Mouse (Mus musculus): ENCODE results near the gene Sntb2. TPM values are rescaled to one million over a fixed set of nuclear protein-coding genes. Genes with fewer than 3 reads are reported as not detected.
"Not testable (repeated sequence)": the region's sequence is repeated elsewhere in the genome, so short reads cannot be mapped to it uniquely, and the experiment has no call there.

Sntb2 gene
- polyA plus RNA-seq, 1 experiment from 2014 or later = 17.8 TPM

DNA sequence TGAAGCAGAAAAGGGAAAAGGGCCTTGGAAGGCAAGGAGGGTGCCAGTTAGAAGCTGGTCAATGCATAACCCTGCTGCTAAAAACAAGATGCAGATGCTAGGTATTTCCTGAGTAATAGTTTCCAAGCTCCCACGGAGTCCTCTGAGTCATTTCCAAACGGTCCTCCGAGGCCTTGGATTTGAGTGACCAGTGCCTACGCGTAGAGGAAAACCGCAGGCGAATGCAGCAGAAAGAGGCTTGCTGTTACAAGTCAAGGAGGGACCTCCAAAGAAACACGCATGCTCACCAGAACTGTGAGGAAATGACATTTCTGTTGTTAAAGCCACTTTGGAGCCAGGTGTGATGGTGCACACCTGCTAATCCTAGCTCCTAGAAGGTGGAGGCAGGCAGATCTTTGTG is 87.9 kb downstream of the Sntb2 start:
- H3K9ac ChIP-seq = no peak overlapping the region
- no peak overlapping the region for H3K4me3 ChIP-seq
- no peaks in the 10 kb centered on the region for H3K4me1 ChIP-seq
- no peaks in the 10 kb centered on the region for H3K36me3 ChIP-seq
- no peaks in the 10 kb centered on the region for H3K9me3 ChIP-seq
- H3K4me2 ChIP-seq = no peak overlapping the region
- no peaks in the 10 kb centered on the region for H3K27me3 ChIP-seq
- no peak overlapping the region for H3K27ac ChIP-seq
- ATAC-seq (ENCODE audit: insufficient number of reproducible peaks, low FRiP score, low TSS enrichment, low read depth) = no peak
- 91% methylated on average over 8 of the region's 8 CpGs for WGBS

DNA sequence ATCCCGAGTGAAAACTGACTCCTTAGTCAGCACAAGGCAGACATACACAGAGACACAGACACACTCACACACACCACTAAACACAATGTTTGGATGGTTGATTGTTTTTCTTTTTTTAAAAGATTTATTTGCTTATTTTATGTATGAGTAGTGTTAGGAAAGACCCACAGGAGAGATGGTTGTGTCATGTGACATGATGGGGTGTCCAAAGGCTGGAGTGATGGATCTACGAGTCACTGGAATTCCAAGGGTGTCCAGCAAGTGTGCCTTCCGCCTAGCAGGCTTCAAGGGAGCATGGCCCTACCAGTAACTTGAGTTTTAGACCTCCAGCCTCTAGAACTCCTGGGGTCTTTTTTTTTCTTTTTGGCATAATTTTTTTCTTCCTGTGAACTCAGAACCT is 93.8 kb downstream of the Sntb2 start:
- ATAC-seq (ENCODE audit: insufficient number of reproducible peaks, low FRiP score, low TSS enrichment, low read depth) = no peak
- 68% methylated on average over 3 of the region's 3 CpGs for WGBS
- Histone ChIP-seq H3K4me1 (peaks cover 16% of the 10 kb centered on the region), H3K4me3 (no peak overlapping the region), H3K27me3 (no peaks in the 10 kb centered on the region), H3K9me3 (no peaks in the 10 kb centered on the region), H3K9ac (no peak overlapping the region), H3K4me2 (no peak overlapping the region), H3K36me3 (no peaks in the 10 kb centered on the region), H3K27ac (no peak overlapping the region)

DNA sequence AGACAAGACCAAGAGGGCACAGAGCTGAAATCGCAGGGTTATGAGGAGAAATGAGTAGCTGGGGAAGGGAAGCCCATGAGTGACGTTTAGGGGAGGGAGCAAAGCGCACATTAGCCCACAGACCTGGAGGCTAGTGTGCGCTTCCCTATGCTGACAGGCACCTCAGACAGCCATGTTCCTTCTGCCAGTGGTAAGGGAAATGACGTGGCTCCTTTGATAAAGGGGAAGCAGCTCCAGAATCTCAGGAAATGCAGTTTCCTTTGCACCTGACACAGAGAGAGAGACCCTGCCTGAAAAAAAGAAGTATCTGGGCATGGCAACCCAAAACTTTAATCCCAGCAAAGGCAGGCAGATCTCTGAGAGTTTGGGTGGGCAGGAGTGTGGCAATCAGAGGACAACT is 94.5 kb downstream of the Sntb2 start:
- no peaks in the 10 kb centered on the region for H3K9me3 ChIP-seq
- H3K36me3 ChIP-seq = no peaks in the 10 kb centered on the region; the same call in 1 of the 2 replicates
- ATAC-seq (ENCODE audit: insufficient number of reproducible peaks, low FRiP score, low TSS enrichment, low read depth) = no peak
- H3K4me1 ChIP-seq = peaks cover 16% of the 10 kb centered on the region
- 0 out of 2 replicates have a peak overlapping the region, but pooled peaks have one; percentile 27 for H3K27ac ChIP-seq
- H3K4me3 ChIP-seq = no peak overlapping the region
- H3K27me3 ChIP-seq = no peaks in the 10 kb centered on the region
- H3K9ac ChIP-seq = no peak overlapping the region
- 67% methylated on average over 5 of the region's 5 CpGs for WGBS
- H3K4me2 ChIP-seq = no peak overlapping the region

DNA sequence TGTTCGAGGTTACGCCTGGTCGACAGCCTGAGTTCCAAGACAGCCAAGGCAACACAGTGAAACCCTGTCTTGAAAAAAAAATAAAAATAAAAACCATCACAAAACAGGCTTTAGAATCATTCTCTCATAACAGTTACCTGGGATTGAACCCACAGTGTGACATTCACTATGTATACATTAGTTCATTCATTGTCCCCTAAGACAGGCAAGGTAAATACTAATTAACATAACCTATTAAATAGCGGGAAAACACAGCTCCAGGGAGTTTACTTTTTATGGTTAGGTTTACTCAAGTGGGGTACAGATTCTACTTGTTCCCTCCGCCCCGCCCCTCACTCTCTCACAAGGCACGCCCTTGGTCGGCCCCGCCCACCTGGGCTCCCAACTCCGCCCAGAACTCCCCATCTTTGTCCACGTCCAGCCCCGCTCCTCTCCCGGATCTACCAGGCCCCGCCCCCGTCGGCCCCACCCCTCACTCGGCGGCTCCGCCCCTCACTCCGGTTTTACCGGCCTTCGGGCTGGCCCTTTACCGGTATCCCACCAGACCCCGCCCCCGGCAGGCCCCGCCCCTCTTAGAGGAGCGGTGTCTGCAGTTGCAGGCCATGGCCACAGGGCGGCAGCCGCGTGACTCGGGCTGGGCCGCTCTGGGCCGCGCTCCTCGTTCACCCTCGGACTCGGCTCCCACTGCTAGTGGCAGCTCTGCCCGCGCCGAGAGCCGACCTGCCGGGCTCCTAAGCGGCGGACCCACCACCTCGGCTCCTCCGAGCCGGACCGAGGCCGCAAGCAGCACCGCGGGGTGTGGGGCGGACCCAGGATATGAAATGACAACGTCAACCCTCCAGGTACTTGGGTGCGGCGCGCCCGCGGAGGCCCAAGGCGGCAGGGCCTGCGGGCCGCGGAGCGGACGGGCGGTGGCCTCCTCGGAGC is 95.4 kb downstream of the Sntb2 start, which contains the start of gene Vps4a:
Vps4a (plus strand) TSS at position 573 of the 927 bp plus-strand sequence.
- peak within 1 kb of the TSS; percentile 90 for H3K27ac ChIP-seq
- peak within 1 kb of the TSS; percentile 99 for H3K4me3 ChIP-seq
- H3K4me2 ChIP-seq = peak within 1 kb of the TSS; percentile 72
- ATAC-seq (ENCODE audit: insufficient number of reproducible peaks, low FRiP score, low TSS enrichment, low read depth) = peak; percentile 92
- no peaks in the 10 kb centered on the region for H3K27me3 ChIP-seq
- H3K9me3 ChIP-seq = no peaks in the 10 kb centered on the region
- peaks cover 16% of the 10 kb centered on the region for H3K4me1 ChIP-seq
- 4% methylated on average over 65 of the region's 66 CpGs for WGBS
- peaks cover 4% of the 10 kb centered on the region; the same call in 1 of the 2 replicates for H3K36me3 ChIP-seq
- peak within 1 kb of the TSS; percentile 93 for H3K9ac ChIP-seq

DNA sequence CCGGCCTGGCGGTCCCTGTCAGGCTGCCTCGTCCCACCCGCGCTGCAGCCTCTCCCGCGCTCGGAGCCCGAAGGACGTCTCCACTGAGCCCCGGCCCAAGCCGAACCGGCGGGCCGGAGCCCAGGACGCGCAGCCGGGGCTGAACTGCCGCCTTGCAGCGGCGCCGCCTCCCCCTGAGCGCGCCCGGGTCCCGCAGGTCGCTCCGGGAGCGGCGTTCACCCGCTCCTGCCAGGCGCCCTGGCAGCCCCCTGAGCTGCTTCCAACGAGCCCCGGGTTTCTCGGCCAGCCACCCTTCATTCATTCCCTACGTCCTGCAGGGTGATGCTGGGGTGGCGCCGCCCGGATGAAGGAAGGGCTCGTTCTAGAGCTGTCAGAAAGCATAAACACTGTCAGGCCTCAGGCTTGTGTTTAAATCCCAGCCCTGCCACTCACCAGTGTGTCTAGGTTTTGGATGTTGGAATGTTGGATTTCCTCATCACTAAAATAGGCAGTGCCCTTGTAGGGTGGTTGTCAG is 96.1 kb downstream of the Sntb2 start:
- Histone ChIP-seq H3K27me3 (no peaks in the 10 kb centered on the region), H3K36me3 (peaks cover 7% of the 10 kb centered on the region), H3K4me1 (peaks cover 16% of the 10 kb centered on the region), H3K27ac (peak overlapping the region; percentile 90), H3K4me2 (peak overlapping the region; percentile 72), H3K9me3 (no peaks in the 10 kb centered on the region), H3K9ac (peak overlapping the region; percentile 93), H3K4me3 (peak overlapping the region; percentile 99)
- 0 out of 2 replicates have a peak, but pooled peaks have one; percentile 8 for ATAC-seq (ENCODE audit: insufficient number of reproducible peaks, low FRiP score, low TSS enrichment, low read depth)
- whole genome bisulfite sequencing = under 1% methylated on average over 40 of the region's 40 CpGs

DNA sequence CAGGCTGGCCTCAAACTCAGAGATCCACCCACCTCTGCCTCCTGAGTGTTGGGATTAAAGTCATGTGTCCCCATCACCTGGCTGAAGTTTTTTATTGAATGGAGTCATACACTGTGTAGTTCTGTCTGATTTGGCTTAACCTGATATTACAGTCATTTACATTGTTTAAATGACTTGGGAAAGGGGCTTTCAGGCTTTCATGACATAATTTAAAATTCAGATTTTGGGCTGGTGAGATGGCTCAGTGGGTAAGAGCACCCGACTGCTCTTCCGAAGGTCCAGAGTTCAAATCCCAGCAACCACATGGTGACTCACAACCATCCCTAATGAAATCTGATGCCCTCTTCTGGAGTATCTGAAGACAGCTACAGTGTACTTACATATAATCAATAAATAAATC is 98.1 kb downstream of the Sntb2 start:
- not testable (repeated sequence) for H3K9ac ChIP-seq; H3K4me3 ChIP-seq; H3K27ac ChIP-seq; H3K9me3 ChIP-seq; H3K4me2 ChIP-seq; ATAC-seq (ENCODE audit: insufficient number of reproducible peaks, low FRiP score, low TSS enrichment, low read depth); H3K27me3 ChIP-seq
- Histone ChIP-seq H3K4me1 (peaks cover 16% of the 10 kb centered on the region), H3K36me3 (peaks cover 17% of the 10 kb centered on the region)
- 91% methylated on average over 2 of the region's 2 CpGs for WGBS

DNA sequence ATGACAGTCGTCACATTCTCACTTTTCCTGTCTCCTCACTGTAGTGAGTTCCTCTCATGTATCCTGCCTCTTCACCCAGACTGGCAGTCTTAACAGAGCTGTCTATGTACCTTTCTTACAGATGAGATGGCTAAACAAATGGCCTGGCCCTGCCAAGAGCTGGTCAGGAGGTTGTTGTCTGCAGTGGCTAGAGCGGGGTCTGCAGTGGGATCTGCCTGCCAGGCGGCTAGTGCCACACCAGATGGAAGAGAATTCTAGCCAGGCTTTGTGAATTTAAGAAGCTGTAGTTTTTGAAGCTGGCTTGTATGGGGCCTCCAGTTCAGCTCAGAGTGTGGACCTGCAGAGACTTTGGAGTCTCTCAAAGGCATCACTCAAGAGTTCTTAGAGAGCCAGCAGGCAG is 100.1 kb downstream of the Sntb2 start:
- 84% methylated on average over 3 of the region's 3 CpGs for WGBS
- Histone ChIP-seq H3K4me1 (peaks cover 16% of the 10 kb centered on the region), H3K4me2 (no peak overlapping the region), H3K27me3 (no peaks in the 10 kb centered on the region), H3K27ac (no peak overlapping the region), H3K4me3 (no peak overlapping the region), H3K9ac (no peak overlapping the region), H3K9me3 (no peaks in the 10 kb centered on the region), H3K36me3 (peaks cover 36% of the 10 kb centered on the region)
- ATAC-seq (ENCODE audit: insufficient number of reproducible peaks, low FRiP score, low TSS enrichment, low read depth) = no peak

DNA sequence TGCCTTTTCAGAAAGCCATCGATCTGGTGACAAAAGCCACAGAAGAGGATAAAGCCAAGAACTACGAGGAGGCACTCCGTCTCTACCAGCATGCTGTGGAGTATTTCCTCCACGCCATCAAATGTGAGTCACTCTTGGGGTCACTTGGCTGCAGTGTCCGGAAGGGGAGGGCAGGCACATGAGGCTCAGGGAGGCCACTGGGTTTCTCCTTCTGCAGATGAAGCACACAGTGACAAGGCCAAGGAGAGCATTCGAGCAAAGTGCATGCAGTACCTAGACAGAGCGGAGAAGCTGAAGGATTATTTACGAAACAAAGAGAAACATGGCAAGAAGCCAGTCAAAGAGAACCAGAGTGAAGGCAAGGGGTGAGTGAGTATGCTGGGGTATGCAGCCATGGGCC is 101.1 kb downstream of the Sntb2 start:
- WGBS = 92% methylated on average over 8 of the region's 8 CpGs
- Histone ChIP-seq H3K27me3 (no peaks in the 10 kb centered on the region), H3K9ac (no peak overlapping the region), H3K9me3 (no peaks in the 10 kb centered on the region), H3K27ac (no peak overlapping the region), H3K36me3 (peaks cover 46% of the 10 kb centered on the region), H3K4me3 (no peak overlapping the region), H3K4me1 (peaks cover 16% of the 10 kb centered on the region), H3K4me2 (no peak overlapping the region)
- ATAC-seq (ENCODE audit: insufficient number of reproducible peaks, low FRiP score, low TSS enrichment, low read depth) = no peak

DNA sequence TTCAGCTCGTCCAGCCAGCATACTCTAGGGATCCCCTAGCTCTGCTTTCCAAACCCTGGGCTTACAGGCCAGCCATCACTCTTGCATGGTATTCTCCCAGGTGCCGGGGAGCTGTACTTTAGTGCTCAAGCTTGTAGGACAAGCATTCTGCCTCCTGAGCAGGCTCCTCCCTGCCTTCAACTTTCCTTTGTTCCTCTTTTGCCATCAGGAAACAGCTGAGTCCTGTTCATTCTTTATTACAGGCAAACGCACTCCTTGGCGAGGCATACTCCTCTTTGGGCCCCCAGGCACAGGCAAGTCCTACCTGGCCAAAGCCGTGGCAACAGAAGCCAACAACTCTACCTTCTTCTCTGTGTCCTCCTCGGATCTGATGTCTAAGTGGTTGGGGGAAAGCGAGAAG is 105.1 kb downstream of the Sntb2 start:
- H3K27me3 ChIP-seq = no peaks in the 10 kb centered on the region
- peaks cover 84% of the 10 kb centered on the region for H3K36me3 ChIP-seq
- no peaks in the 10 kb centered on the region for H3K4me1 ChIP-seq
- no peaks in the 10 kb centered on the region for H3K9me3 ChIP-seq
- no peak for ATAC-seq (ENCODE audit: insufficient number of reproducible peaks, low FRiP score, low TSS enrichment, low read depth)
- no peak overlapping the region for H3K9ac ChIP-seq
- no peak overlapping the region for H3K4me2 ChIP-seq
- H3K27ac ChIP-seq = no peak overlapping the region
- H3K4me3 ChIP-seq = no peak overlapping the region
- WGBS = 72% methylated on average over 7 of the region's 7 CpGs

DNA sequence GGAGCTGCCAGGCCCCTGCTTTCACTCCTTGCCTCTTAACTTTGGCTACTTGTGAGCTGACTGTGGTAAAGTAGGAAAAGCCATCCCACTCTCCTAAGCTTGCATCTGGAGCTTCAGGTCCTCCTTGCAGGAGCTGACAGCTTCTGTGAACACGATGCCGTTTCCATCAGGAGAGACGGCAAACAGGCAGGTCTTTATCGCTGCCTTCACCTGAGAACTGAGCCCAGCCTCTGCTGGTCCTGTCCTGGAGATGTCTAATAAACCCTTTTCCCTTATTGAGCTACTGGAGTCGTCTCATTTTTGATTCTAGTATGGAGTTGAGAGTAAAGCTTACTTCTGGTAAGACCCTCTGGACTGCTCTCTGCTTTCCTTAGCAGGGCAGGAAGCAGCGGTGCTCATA is 109.9 kb downstream of the Sntb2 start:
- no peak overlapping the region for H3K9ac ChIP-seq
- no peak overlapping the region for H3K27ac ChIP-seq
- H3K27me3 ChIP-seq = no peaks in the 10 kb centered on the region
- 88% methylated on average over 6 of the region's 6 CpGs for WGBS
- peaks cover 74% of the 10 kb centered on the region for H3K36me3 ChIP-seq
- H3K4me2 ChIP-seq = no peak overlapping the region
- H3K4me3 ChIP-seq = no peak overlapping the region
- peaks cover 17% of the 10 kb centered on the region for H3K4me1 ChIP-seq
- H3K9me3 ChIP-seq = no peaks in the 10 kb centered on the region
- ATAC-seq (ENCODE audit: insufficient number of reproducible peaks, low FRiP score, low TSS enrichment, low read depth) = no peak

DNA sequence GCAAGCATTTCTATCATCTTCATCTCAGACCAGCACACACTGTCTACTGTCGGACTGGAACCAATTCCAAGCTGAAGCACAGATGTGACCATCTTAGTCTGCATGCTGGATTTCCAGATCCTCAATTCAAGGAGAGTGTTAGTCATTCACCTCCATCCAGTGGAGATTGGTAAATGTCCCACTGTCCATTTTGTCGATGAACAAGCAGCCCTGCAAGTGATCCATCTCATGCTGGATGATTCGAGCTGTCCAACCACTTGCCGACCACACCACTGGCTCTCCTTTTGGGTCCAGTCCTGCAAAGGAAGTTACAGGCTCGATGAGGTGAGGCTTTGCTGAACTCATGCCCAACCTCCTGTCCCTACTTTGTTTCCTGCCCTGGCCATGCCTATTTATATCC is 111.4 kb downstream of the Sntb2 start:
- H3K9me3 ChIP-seq = no peaks in the 10 kb centered on the region
- H3K4me3 ChIP-seq = peak overlapping the region; percentile 91
- 83% methylated on average over 5 of the region's 5 CpGs for WGBS
- H3K4me2 ChIP-seq = 0 out of 2 replicates have a peak overlapping the region, but pooled peaks have one; percentile 86
- H3K27ac ChIP-seq = no peak overlapping the region
- no peaks in the 10 kb centered on the region for H3K27me3 ChIP-seq
- no peak for ATAC-seq (ENCODE audit: insufficient number of reproducible peaks, low FRiP score, low TSS enrichment, low read depth)
- H3K36me3 ChIP-seq = peaks cover 73% of the 10 kb centered on the region
- no peak overlapping the region for H3K9ac ChIP-seq
- peaks cover 17% of the 10 kb centered on the region for H3K4me1 ChIP-seq
